12 mouse cellular contexts compared by ENCODE assay signal in genomic region chr3:124272465-124273089, GRCm38 (mm10). TPM values are rescaled to one million over a fixed set of nuclear protein-coding genes. Genes with fewer than 3 reads are reported as not detected.
DNase-seq lines count a peak whose midpoint lies in the region; ATAC-seq and TF ChIP-seq lines count a peak whose summit lies in the region.
"Had no signal": no experiment of that assay in that cellular context is flagged by ENCODE, and none has a peak within 500 bp of the region (broad histone marks: within the 10 kb centered on the region; RNA-seq: fewer than 3 reads in every experiment).

No protein-coding gene starts in this region.

- no peak overlapping the region for H3K4me2 ChIP-seq in midbrain, embryonic 11.5 days

- DNase-seq in left cerebral cortex, postnatal 4 days, result peak; percentile 62
- DNase-seq in left cerebral cortex, adult 2 months (ENCODE audit: extremely low spot score in 1 of 2, low spot score in 2 of 2), result no peak
- DNase-seq in cerebellum, postnatal 10 days, result peak; percentile 79 to 80
- peak; percentile 85 for DNase-seq in midbrain, embryonic 11.5 days (ENCODE audit: low spot score, missing footprints)
- no peak for DNase-seq in right cerebral cortex, adult 18-20 months
- no peak for DNase-seq in adrenal gland, postnatal 14 days
- DNase-seq in right cerebral cortex, postnatal 14 days, result no peak
- DNase-seq: heart, adult 2 months; liver, postnatal 0 days had no signal

- peaks cover 11% of the 10 kb centered on the region; the same call in 1 of the 2 replicates for H3K4me1 ChIP-seq in midbrain, embryonic 11.5 days (ENCODE audit: control insufficient read depth, insufficient read depth, low read length)

- no peaks in the 10 kb centered on the region for H3K27me3 ChIP-seq in midbrain, embryonic 11.5 days (ENCODE audit: control insufficient read depth, insufficient read depth, low read length)
- H3K27me3 ChIP-seq: CH12.LX had no signal

- intact Hi-C loops in left cerebral cortex, postnatal 4 days (cut with DNase I), result loop anchor here (10.0 kb wide), 1 partner anchor 578 kb away; the partner anchor contains the start of gene Ndst3
- intact Hi-C loops in left cerebral cortex, adult 2 months (cut with DNase I), result loop anchor here (10.0 kb wide), 1 partner anchor 888 kb away; the partner anchor contains the start of gene Mettl14

- TF ChIP-seq CTCF in left cerebral cortex, adult 2 months (IDR thresholded peaks at IDR 0.05), result no peak

- peak; percentile 84 for ATAC-seq in midbrain, embryonic 11.5 days (ENCODE audit: low FRiP score)
- ATAC-seq: liver, postnatal 0 days had no signal

- no peak overlapping the region for H3K27ac ChIP-seq in left cerebral cortex, adult 2 months
- H3K27ac ChIP-seq in midbrain, embryonic 11.5 days (ENCODE audit: low read depth, low read length), result no peak overlapping the region; the same call in 1 of the 2 replicates
- H3K27ac ChIP-seq: heart, adult 2 months; layer of hippocampus, adult 2 months had no signal

- H3K9ac ChIP-seq in midbrain, embryonic 11.5 days (ENCODE audit: low read length), result no peak overlapping the region
- H3K9ac ChIP-seq: liver, postnatal 0 days had no signal

- H3K9me3 ChIP-seq in midbrain, embryonic 11.5 days (ENCODE audit: control insufficient read depth, low read length), result no peaks in the 10 kb centered on the region

- H3K4me3 ChIP-seq in left cerebral cortex, adult 2 months, result no peak overlapping the region
- no peak overlapping the region for H3K4me3 ChIP-seq in midbrain, embryonic 11.5 days (ENCODE audit: low read depth, low read length)
- H3K4me3 ChIP-seq: heart, adult 2 months; layer of hippocampus, adult 2 months had no signal

- H3K36me3 ChIP-seq in midbrain, embryonic 11.5 days (ENCODE audit: control insufficient read depth, insufficient read depth, low read length), result no peaks in the 10 kb centered on the region

- WGBS in midbrain, embryonic 11.5 days, result 33% methylated on average over 2 of the region's 2 CpGs

RNA-seq across cellular contexts. Expression of gene Tram1l1, which starts 48.1 kb away (rescaled TPM):
- 10 to 100 TPM; 18.0 to 18.1 TPM for total RNA-seq in left cerebral cortex, postnatal 4 days (2021)
- total RNA-seq in left cerebral cortex, adult 2 months (2021), result 10 to 100 TPM; 17.1 to 17.4 TPM
- polyA plus RNA-seq in midbrain, embryonic 11.5 days (2014; fragmentation: Nextera tagmentation; extraction: Ambion mirVana), result 28.5 and 33.0 TPM in 2 replicates
- total RNA-seq in adrenal gland, postnatal 14 days (2021), result 1.4 and 1.7 TPM in 2 replicates
- total RNA-seq: CH12.LX; megakaryocyte progenitor cell, adult 5-6 weeks had no signal

Comparison
In these comparisons a context has a peak if more than half of its experiments do, and no peak if none do; other contexts are left out.
1. DNase-seq: peak in left cerebral cortex, postnatal 4 days (single experiment), cerebellum, postnatal 10 days (2 of 2) and midbrain, embryonic 11.5 days (single experiment); none in left cerebral cortex, adult 2 months (0 of 2), right cerebral cortex, adult 18-20 months (single experiment), adrenal gland, postnatal 14 days (single experiment) and right cerebral cortex, postnatal 14 days (single experiment).